Mouse (Mus musculus): ENCODE measurements around the gene Ms4a3. TPM values are rescaled to one million over a fixed set of nuclear protein-coding genes. Genes with fewer than 3 reads are reported as not detected.

Ms4a3 gene
- not detected in 2 replicates for polyA plus RNA-seq (2015; fragmentation: Nextera tagmentation; extraction: Ambion mirVana)

DNA sequence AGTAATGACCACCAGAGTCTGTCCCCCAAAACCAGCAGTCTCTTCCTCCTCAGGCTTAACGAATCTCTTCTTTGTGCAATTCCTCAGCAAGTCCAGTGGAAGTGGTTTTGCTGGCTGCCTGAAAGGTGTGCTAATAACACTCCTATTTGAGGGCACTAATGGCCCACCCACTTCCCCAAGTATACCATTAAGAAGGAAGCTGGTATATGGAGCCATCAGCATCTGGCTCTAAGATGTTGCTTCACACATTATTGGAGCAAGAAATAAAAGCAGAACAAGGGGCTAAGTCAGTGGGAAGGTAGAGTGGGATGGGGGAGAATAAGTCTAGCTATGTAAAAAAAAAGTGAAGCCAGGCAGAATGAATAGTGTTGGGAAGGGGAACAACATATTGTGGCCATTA lies at the start of gene Ms4a3:
Gene Ms4a3, minus strand, starts transcription at position 120 of the 400 bp plus-strand sequence.
- Histone ChIP-seq H3K27ac (ENCODE audit: low read depth, low read length) (no peak within 1 kb of the TSS), H3K9ac (ENCODE audit: low read depth, low read length) (no peak within 1 kb of the TSS), H3K27me3 (replicated peaks; ENCODE audit: control insufficient read depth, insufficient read depth, low read length) (no peaks in the 10 kb centered on the region), H3K4me1 (replicated peaks; ENCODE audit: control insufficient read depth, insufficient read depth, low read length) (no peaks in the 10 kb centered on the region), H3K36me3 (ENCODE audit: control insufficient read depth, insufficient read depth) (no peaks in the 10 kb centered on the region), H3K4me3 (ENCODE audit: low read depth, low read length) (no peak within 1 kb of the TSS), H3K9me3 (ENCODE audit: control insufficient read depth) (no peaks in the 10 kb centered on the region), H3K4me2 (replicated peaks; ENCODE audit: low read depth) (no peak within 1 kb of the TSS)
- no peak for ATAC-seq
- 72% methylated on average over 1 of the region's 1 CpGs for WGBS
- TF ChIP-seq CTCF (IDR thresholded peaks at IDR 0.05; ENCODE audit: low read depth), result no peak

DNA sequence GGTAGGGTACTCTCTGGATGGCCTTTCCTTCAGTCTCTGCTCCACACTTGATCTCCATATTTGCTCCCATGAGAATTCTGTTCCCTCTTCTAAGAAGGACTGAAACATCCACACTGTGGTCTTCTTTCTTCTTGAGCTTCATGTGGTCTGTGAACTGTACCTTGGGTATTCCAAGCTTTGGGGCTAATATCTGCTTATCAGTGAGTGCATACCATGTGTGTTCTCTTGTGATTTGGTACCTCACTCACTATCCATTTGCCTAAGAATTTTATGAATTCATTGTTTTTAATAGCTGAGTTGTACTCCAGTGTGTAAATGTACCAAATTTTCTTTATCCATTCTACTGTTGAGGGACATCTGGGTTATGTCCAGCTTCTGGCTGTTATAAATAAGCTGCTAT lies 20.9 kb upstream of the Ms4a3 start:
- no peak overlapping the region for H3K4me3 ChIP-seq (ENCODE audit: low read depth, low read length)
- no peaks in the 10 kb centered on the region for H3K9me3 ChIP-seq (ENCODE audit: control insufficient read depth)
- no peaks in the 10 kb centered on the region for H3K4me1 ChIP-seq (replicated peaks; ENCODE audit: control insufficient read depth, insufficient read depth, low read length)
- H3K36me3 ChIP-seq (ENCODE audit: control insufficient read depth, insufficient read depth), result no peaks in the 10 kb centered on the region
- TF ChIP-seq CTCF (IDR thresholded peaks at IDR 0.05; ENCODE audit: low read depth), result no peak
- H3K27me3 ChIP-seq (replicated peaks; ENCODE audit: control insufficient read depth, insufficient read depth, low read length), result no peaks in the 10 kb centered on the region
- no peak overlapping the region for H3K4me2 ChIP-seq (replicated peaks; ENCODE audit: low read depth)
- no peak overlapping the region for H3K9ac ChIP-seq (ENCODE audit: low read depth, low read length)
- H3K27ac ChIP-seq (ENCODE audit: low read depth, low read length), result no peak overlapping the region
- ATAC-seq, result no peak

DNA sequence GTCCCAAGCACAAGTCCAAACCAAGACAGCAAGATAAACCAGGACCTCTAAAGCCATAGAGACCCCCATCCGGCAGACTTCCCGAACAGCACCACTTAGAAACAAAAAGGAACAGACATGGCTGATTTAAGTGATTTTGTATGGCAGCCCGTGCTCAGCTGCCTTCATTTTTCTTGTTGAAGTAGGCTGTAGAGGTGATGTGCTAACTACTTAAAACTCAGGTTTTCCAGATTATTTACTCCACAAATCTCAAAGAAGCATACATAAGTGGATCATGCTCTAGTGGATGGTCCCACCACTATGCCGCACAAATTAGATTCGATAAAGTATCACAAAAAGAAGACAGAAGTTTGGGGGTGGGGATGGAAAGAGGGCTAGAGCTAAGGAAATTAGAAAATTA lies 19.8 kb upstream of the Ms4a3 start, which contains the start of gene Oosp2:
Gene Oosp2, minus strand, starts transcription at position 101 of the 400 bp plus-strand sequence.
- Histone ChIP-seq H3K27ac (ENCODE audit: low read depth, low read length) (no peak within 1 kb of the TSS), H3K4me3 (ENCODE audit: low read depth, low read length) (no peak within 1 kb of the TSS), H3K27me3 (replicated peaks; ENCODE audit: control insufficient read depth, insufficient read depth, low read length) (no peaks in the 10 kb centered on the region), H3K9ac (ENCODE audit: low read depth, low read length) (no peak within 1 kb of the TSS), H3K9me3 (ENCODE audit: control insufficient read depth) (no peaks in the 10 kb centered on the region), H3K4me2 (replicated peaks; ENCODE audit: low read depth) (no peak within 1 kb of the TSS), H3K4me1 (replicated peaks; ENCODE audit: control insufficient read depth, insufficient read depth, low read length) (no peaks in the 10 kb centered on the region), H3K36me3 (ENCODE audit: control insufficient read depth, insufficient read depth) (no peaks in the 10 kb centered on the region)
- no peak for TF ChIP-seq CTCF (IDR thresholded peaks at IDR 0.05; ENCODE audit: low read depth)
- 88% methylated on average over 5 of the region's 5 CpGs for WGBS
- no peak for ATAC-seq

DNA sequence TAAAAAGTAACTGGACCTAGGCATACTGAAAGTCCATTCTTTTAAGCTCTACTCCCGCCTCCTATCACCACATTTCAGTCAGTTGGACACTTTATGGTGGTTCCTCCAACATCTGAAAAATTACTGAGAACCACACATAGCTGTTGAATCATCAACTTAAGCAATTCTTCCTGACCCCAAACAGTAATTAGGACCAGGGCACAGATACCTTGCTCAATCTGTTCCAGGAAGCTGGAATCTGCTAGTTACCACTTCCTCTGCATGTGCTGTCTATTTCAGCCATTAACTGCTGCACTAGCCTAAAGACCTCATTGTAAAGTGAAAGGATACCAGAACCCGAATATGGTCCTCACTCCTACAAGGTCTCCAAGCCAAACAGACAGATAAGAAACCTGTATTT lies 18.5 kb upstream of the Ms4a3 start:
- H3K9me3 ChIP-seq (ENCODE audit: control insufficient read depth), result no peaks in the 10 kb centered on the region
- no peak for TF ChIP-seq CTCF (IDR thresholded peaks at IDR 0.05; ENCODE audit: low read depth)
- no peak for ATAC-seq
- 63% methylated on average over 2 of the region's 2 CpGs for WGBS
- no peaks in the 10 kb centered on the region for H3K36me3 ChIP-seq (ENCODE audit: control insufficient read depth, insufficient read depth)
- H3K4me2 ChIP-seq (replicated peaks; ENCODE audit: low read depth), result no peak overlapping the region
- no peak overlapping the region for H3K9ac ChIP-seq (ENCODE audit: low read depth, low read length)
- no peaks in the 10 kb centered on the region for H3K27me3 ChIP-seq (replicated peaks; ENCODE audit: control insufficient read depth, insufficient read depth, low read length)
- H3K4me1 ChIP-seq (replicated peaks; ENCODE audit: control insufficient read depth, insufficient read depth, low read length), result no peaks in the 10 kb centered on the region
- H3K27ac ChIP-seq (ENCODE audit: low read depth, low read length), result no peak overlapping the region
- H3K4me3 ChIP-seq (ENCODE audit: low read depth, low read length), result no peak overlapping the region

DNA sequence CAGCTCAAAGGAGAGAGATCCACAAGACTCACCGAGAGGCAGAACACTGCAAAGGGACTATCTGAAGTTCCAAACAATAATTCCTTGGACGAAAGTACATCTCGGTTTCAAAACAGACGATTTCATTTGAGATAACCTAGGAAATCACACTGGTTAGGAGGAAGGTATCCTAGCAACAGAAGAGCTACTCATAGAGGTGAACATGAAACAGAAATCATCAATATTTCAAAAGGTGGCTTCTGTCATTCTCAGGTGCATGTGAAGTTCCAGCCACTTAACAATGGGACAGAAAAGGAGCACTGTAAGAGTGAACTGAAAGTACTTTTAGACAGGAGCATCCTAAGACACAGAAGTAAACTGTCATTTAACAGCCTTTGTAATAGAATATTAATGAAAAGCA lies 8.9 kb upstream of the Ms4a3 start:
- Histone ChIP-seq H3K27me3 (replicated peaks; ENCODE audit: control insufficient read depth, insufficient read depth, low read length) (no peaks in the 10 kb centered on the region), H3K27ac (ENCODE audit: low read depth, low read length) (no peak overlapping the region), H3K9me3 (ENCODE audit: control insufficient read depth) (no peaks in the 10 kb centered on the region), H3K9ac (ENCODE audit: low read depth, low read length) (no peak overlapping the region), H3K4me2 (replicated peaks; ENCODE audit: low read depth) (no peak overlapping the region), H3K4me1 (replicated peaks; ENCODE audit: control insufficient read depth, insufficient read depth, low read length) (no peaks in the 10 kb centered on the region), H3K4me3 (ENCODE audit: low read depth, low read length) (no peak overlapping the region), H3K36me3 (ENCODE audit: control insufficient read depth, insufficient read depth) (no peaks in the 10 kb centered on the region)
- no peak for ATAC-seq
- no peak for TF ChIP-seq CTCF (IDR thresholded peaks at IDR 0.05; ENCODE audit: low read depth)
- 64% methylated on average over 4 of the region's 4 CpGs for WGBS

- Histone ChIP-seq H3K9ac (ENCODE audit: low read depth, low read length) (no peak overlapping the region), H3K9me3 (ENCODE audit: control insufficient read depth) (no peaks in the 10 kb centered on the region), H3K4me3 (ENCODE audit: low read depth, low read length) (no peak overlapping the region), H3K36me3 (ENCODE audit: control insufficient read depth, insufficient read depth) (no peaks in the 10 kb centered on the region), H3K27me3 (replicated peaks; ENCODE audit: control insufficient read depth, insufficient read depth, low read length) (no peaks in the 10 kb centered on the region), H3K4me2 (replicated peaks; ENCODE audit: low read depth) (no peak overlapping the region), H3K4me1 (replicated peaks; ENCODE audit: control insufficient read depth, insufficient read depth, low read length) (no peaks in the 10 kb centered on the region), H3K27ac (ENCODE audit: low read depth, low read length) (no peak overlapping the region)
- WGBS, result 81% methylated on average over 3 of the region's 3 CpGs
- no peak for TF ChIP-seq CTCF (IDR thresholded peaks at IDR 0.05; ENCODE audit: low read depth)
- no peak for ATAC-seq
Observed at GRCm38 (mm10) chr19:11646166-11646565, 5.5 kb upstream of the Ms4a3 start.

- H3K4me3 ChIP-seq (ENCODE audit: low read depth, low read length), result no peak overlapping the region
- no peak overlapping the region for H3K27ac ChIP-seq (ENCODE audit: low read depth, low read length)
- no peaks in the 10 kb centered on the region for H3K36me3 ChIP-seq (ENCODE audit: control insufficient read depth, insufficient read depth)
- H3K4me2 ChIP-seq (replicated peaks; ENCODE audit: low read depth), result no peak overlapping the region
- H3K9ac ChIP-seq (ENCODE audit: low read depth, low read length), result no peak overlapping the region
- no peak for ATAC-seq
- H3K27me3 ChIP-seq (replicated peaks; ENCODE audit: control insufficient read depth, insufficient read depth, low read length), result no peaks in the 10 kb centered on the region
- no peaks in the 10 kb centered on the region for H3K9me3 ChIP-seq (ENCODE audit: control insufficient read depth)
- no peak for TF ChIP-seq CTCF (IDR thresholded peaks at IDR 0.05; ENCODE audit: low read depth)
- 72% methylated on average over 4 of the region's 4 CpGs for WGBS
- H3K4me1 ChIP-seq (replicated peaks; ENCODE audit: control insufficient read depth, insufficient read depth, low read length), result no peaks in the 10 kb centered on the region
Observed at GRCm38 (mm10) chr19:11639038-11639437, 1.6 kb downstream of the Ms4a3 start.

Measured in intestine, postnatal 0 days (tissue).